Mouse (Mus musculus) adipocyte (in vitro differentiated cells): ENCODE data around the gene 4930507D05Rik.
"Not testable (repeated sequence)": the region's sequence is repeated elsewhere in the genome, so short reads cannot be mapped to it uniquely, and the experiment has no call there.

Experiments
- DNase-seq: peaks from one replicate; pipeline ENCODE4 v3.0.0-alpha.2; 2016; ENCODE audit warnings: low spot score

4930507D05Rik gene

GRCm38 (mm10) chr10:62449364-62450279 is at the start of gene 4930507D05Rik, which contains the start of gene Supv3l1:
4930507D05Rik (plus strand) TSS chr10:62449489.
Supv3l1 (minus strand) TSS chr10:62449738.
- DNase-seq = peak; percentile 90

GRCm38 (mm10) chr10:62401641-62402111 is 47.6 kb upstream of the 4930507D05Rik start:
- DNase-seq = no peak

GRCm38 (mm10) chr10:62404901-62405300 is 44.4 kb upstream of the 4930507D05Rik start:
- no peak for DNase-seq

- DNase-seq = peak; percentile 69
These were observed 38.3 kb upstream of the 4930507D05Rik start for GRCm38 (mm10) chr10:62410943-62411342.

- no peak for DNase-seq
These were observed 37.6 kb upstream of the 4930507D05Rik start for GRCm38 (mm10) chr10:62411431-62412410.

- DNase-seq = no peak
These were observed 36.2 kb upstream of the 4930507D05Rik start for GRCm38 (mm10) chr10:62412906-62413605.

- no peak for DNase-seq
These were observed 35.7 kb upstream of the 4930507D05Rik start for GRCm38 (mm10) chr10:62413606-62413982.

- peak; percentile 60 for DNase-seq
These were observed 30.4 kb upstream of the 4930507D05Rik start for GRCm38 (mm10) chr10:62418831-62419356.

- DNase-seq = no peak
These were observed 29.9 kb upstream of the 4930507D05Rik start for GRCm38 (mm10) chr10:62419422-62419821.

- DNase-seq = no peak
These were observed 28.9 kb upstream of the 4930507D05Rik start for GRCm38 (mm10) chr10:62420399-62420798.

- no peak for DNase-seq
These were observed 28.2 kb upstream of the 4930507D05Rik start for GRCm38 (mm10) chr10:62421127-62421526.

- DNase-seq = no peak
These were observed 27.0 kb upstream of the 4930507D05Rik start, which contains the start of gene Hkdc1 for GRCm38 (mm10) chr10:62422255-62422654. Hkdc1 (minus strand) TSS chr10:62422491.

GRCm38 (mm10) chr10:62425081-62425871 is 24.0 kb upstream of the 4930507D05Rik start:
- peak; percentile 7 for DNase-seq

- DNase-seq = no peak
These were observed 18.9 kb upstream of the 4930507D05Rik start for GRCm38 (mm10) chr10:62430427-62430826.

GRCm38 (mm10) chr10:62450280-62450640 is 971 bp downstream of the 4930507D05Rik start:
- no peak for DNase-seq

- DNase-seq = not testable (repeated sequence)
These were observed 2.7 kb downstream of the 4930507D05Rik start for GRCm38 (mm10) chr10:62452001-62452400.

- DNase-seq = no peak
These were observed 12.0 kb downstream of the 4930507D05Rik start for GRCm38 (mm10) chr10:62461321-62461720.

- DNase-seq = no peak
These were observed 20.4 kb downstream of the 4930507D05Rik start for GRCm38 (mm10) chr10:62469736-62470135.

- no peak for DNase-seq
These were observed 21.8 kb downstream of the 4930507D05Rik start for GRCm38 (mm10) chr10:62471105-62471504.

- no peak for DNase-seq
These were observed 25.7 kb downstream of the 4930507D05Rik start for GRCm38 (mm10) chr10:62474944-62475343.
